Mouse (Mus musculus): Measurements from ENCODE around the gene Kif22. TPM values are rescaled to one million over a fixed set of nuclear protein-coding genes. Genes with fewer than 3 reads are reported as not detected.
A peak's percentile ranks its signal among the peaks of the same experiment; 100 is the strongest.

The Kif22 gene
- polyA plus RNA-seq, 1 experiment from 2014 or later = 17.6 TPM

DNA sequence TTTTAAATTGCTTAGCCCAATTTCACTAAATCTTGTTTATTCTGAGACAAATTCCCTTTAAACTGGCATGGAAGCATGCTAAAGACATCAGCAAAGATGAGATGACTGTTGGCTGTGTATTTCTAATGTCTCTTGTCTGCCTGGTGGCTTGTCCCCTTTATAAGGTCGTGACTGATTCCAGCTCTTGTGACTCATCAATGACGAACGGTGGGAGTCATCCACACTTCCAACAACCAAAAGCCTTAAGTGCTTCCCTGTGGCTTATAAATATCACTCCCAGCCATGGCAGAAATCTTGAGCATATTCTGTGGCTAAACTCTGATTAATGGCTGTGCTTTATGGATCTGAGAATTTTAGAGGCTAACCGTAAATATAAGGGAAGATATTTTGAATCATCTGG is 24.0 kb upstream of the Kif22 start:
- no peaks in the 10 kb centered on the region; the same call in 1 of the 2 replicates for H3K9me3 ChIP-seq (replicated peaks; ENCODE audit: control insufficient read depth, low read length, poor library complexity, severe bottlenecking)
- no peaks in the 10 kb centered on the region for H3K4me1 ChIP-seq (ENCODE audit: control insufficient read depth, insufficient read depth, low read length)
- no peak overlapping the region for H3K9ac ChIP-seq (ENCODE audit: low read depth, low read length)
- no peak overlapping the region for H3K4me3 ChIP-seq (ENCODE audit: low read depth, low read length)
- ATAC-seq = no peak
- no peaks in the 10 kb centered on the region for H3K27me3 ChIP-seq (ENCODE audit: control insufficient read depth, insufficient read depth, low read depth, low read length)
- 84% methylated on average over 4 of the region's 4 CpGs for WGBS
- H3K4me2 ChIP-seq (ENCODE audit: low read length) = no peak overlapping the region
- no peaks in the 10 kb centered on the region for H3K36me3 ChIP-seq (ENCODE audit: control insufficient read depth, insufficient read depth, low read length)
- H3K27ac ChIP-seq (ENCODE audit: low read length) = no peak overlapping the region

DNA sequence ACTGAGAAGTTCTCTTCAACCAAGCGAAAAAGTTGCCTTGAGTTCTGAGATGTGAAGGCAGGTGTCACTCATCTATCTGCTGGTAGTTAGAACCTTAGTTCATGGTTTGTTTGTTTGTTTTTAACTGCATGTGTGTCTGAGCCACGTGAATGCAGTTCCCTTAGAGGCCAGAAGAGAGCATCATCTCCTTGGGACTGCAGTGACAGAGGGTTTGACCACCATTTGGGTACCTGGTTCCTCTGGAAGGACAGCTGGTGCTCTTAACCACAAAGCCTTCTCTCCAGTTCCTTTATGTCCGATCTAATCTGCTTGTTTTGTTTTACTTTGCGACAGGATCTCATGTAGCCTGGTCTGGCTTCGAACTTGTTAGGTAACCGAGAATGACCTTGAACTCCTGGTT is 23.3 kb upstream of the Kif22 start:
- no peaks in the 10 kb centered on the region for H3K4me1 ChIP-seq (ENCODE audit: control insufficient read depth, insufficient read depth, low read length)
- WGBS = 91% methylated on average over 6 of the region's 6 CpGs

DNA sequence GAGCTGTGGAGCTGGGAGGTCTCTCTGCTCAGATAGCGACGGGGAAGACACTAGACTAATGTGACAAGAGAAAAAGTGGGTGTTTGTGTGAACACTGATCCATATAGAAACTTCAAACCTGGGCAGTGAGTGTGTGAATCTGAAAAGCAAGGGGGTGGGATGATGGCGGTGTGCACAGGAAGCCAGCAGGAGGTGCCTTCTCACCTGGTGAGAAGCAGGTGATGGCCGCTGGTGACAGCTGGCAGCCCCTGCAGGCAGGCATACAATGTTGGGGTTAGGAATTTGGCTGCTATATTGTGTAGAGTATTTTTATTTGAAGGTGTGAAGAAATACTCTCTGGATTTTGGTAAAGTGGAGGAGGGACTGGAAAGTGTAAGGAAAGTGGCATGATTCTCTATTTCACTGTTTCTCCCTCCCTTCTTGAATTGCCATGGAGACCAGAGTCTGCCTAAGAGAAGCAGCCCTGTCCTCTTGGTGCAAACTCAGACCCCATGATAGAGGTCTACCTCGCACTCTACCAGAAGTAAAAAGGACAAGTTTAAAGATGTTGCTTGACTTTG is 12.8 kb upstream of the Kif22 start:
- H3K27me3 ChIP-seq (ENCODE audit: control insufficient read depth, insufficient read depth, low read depth, low read length) = no peaks in the 10 kb centered on the region
- no peaks in the 10 kb centered on the region for H3K4me1 ChIP-seq (ENCODE audit: control insufficient read depth, insufficient read depth, low read length)
- no peak overlapping the region for H3K27ac ChIP-seq (ENCODE audit: low read length)
- H3K9ac ChIP-seq (ENCODE audit: low read depth, low read length) = no peak overlapping the region
- H3K4me2 ChIP-seq (ENCODE audit: low read length) = no peak overlapping the region
- H3K9me3 ChIP-seq (replicated peaks; ENCODE audit: control insufficient read depth, low read length, poor library complexity, severe bottlenecking) = no peaks in the 10 kb centered on the region
- WGBS = 74% methylated on average over 5 of the region's 5 CpGs
- ATAC-seq = no peak
- no peaks in the 10 kb centered on the region for H3K36me3 ChIP-seq (ENCODE audit: control insufficient read depth, insufficient read depth, low read length)
- no peak overlapping the region for H3K4me3 ChIP-seq (ENCODE audit: low read depth, low read length)

More for the DNA sequence above, 23.3 kb upstream of the Kif22 start:
- Histone ChIP-seq H3K9ac (ENCODE audit: low read depth, low read length) (no peak overlapping the region), H3K4me3 (ENCODE audit: low read depth, low read length) (no peak overlapping the region), H3K9me3 (replicated peaks; ENCODE audit: control insufficient read depth, low read length, poor library complexity, severe bottlenecking) (no peaks in the 10 kb centered on the region; the same call in 1 of the 2 replicates), H3K27ac (ENCODE audit: low read length) (no peak overlapping the region), H3K36me3 (ENCODE audit: control insufficient read depth, insufficient read depth, low read length) (no peaks in the 10 kb centered on the region), H3K27me3 (ENCODE audit: control insufficient read depth, insufficient read depth, low read depth, low read length) (no peaks in the 10 kb centered on the region), H3K4me2 (ENCODE audit: low read length) (no peak overlapping the region)
- ATAC-seq = no peak

DNA sequence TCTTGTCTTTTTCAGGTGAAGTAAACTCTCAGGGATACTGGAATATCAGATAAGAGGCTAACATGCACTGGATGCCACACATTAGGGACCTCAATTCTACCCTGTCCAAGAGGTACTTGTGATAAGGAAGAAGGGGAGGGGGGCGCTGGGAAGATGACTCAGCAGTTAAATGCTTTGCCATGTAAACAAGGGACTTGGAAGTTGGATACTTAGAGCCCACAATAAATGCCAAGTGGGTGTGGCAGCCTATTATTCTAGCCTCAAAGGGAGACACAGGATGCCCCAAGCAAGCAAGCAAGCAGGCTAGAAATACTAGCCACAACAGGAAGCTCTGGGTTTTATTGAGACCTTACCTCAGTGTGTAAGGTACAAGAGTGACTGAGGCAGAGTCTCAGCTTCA is 11.0 kb downstream of the Kif22 start:
- no peak for ATAC-seq
- H3K4me1 ChIP-seq (ENCODE audit: control insufficient read depth, insufficient read depth, low read length) = peaks cover 8% of the 10 kb centered on the region
- H3K36me3 ChIP-seq (ENCODE audit: control insufficient read depth, insufficient read depth, low read length) = no peaks in the 10 kb centered on the region
- 83% methylated on average over 1 of the region's 1 CpGs for WGBS
- H3K4me3 ChIP-seq (ENCODE audit: low read depth, low read length) = no peak overlapping the region
- no peak overlapping the region for H3K27ac ChIP-seq (ENCODE audit: low read length)
- no peak overlapping the region for H3K9ac ChIP-seq (ENCODE audit: low read depth, low read length)
- no peaks in the 10 kb centered on the region for H3K27me3 ChIP-seq (ENCODE audit: control insufficient read depth, insufficient read depth, low read depth, low read length)
- no peaks in the 10 kb centered on the region for H3K9me3 ChIP-seq (replicated peaks; ENCODE audit: control insufficient read depth, low read length, poor library complexity, severe bottlenecking)
- no peak overlapping the region for H3K4me2 ChIP-seq (ENCODE audit: low read length)

DNA sequence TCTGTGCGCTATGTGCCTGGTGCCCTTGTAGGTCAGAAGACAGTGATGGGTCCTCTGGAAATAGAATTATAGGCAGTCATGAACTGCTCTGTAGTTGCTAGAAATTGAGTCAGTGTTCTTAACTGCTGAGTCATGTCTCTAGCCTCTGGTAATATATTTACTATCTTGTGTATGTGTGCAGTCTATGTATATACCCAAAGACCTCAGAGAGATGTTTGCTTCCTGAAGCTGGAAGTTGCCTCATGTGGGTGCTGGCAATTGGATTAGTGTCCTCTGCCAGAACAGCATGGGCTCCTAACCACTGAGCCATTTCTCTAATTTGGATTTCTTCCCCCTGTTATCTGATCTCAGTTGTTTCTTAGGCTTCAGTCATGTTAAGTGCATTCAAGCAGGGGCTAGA is 12.1 kb downstream of the Kif22 start:
- H3K27ac ChIP-seq (ENCODE audit: low read length) = no peak overlapping the region
- no peaks in the 10 kb centered on the region for H3K9me3 ChIP-seq (replicated peaks; ENCODE audit: control insufficient read depth, low read length, poor library complexity, severe bottlenecking)
- no peak for ATAC-seq
- no peak overlapping the region for H3K9ac ChIP-seq (ENCODE audit: low read depth, low read length)
- WGBS = 100% methylated on average over 1 of the region's 1 CpGs
- no peaks in the 10 kb centered on the region for H3K36me3 ChIP-seq (ENCODE audit: control insufficient read depth, insufficient read depth, low read length)
- H3K27me3 ChIP-seq (ENCODE audit: control insufficient read depth, insufficient read depth, low read depth, low read length) = no peaks in the 10 kb centered on the region
- H3K4me2 ChIP-seq (ENCODE audit: low read length) = no peak overlapping the region
- peaks cover 8% of the 10 kb centered on the region for H3K4me1 ChIP-seq (ENCODE audit: control insufficient read depth, insufficient read depth, low read length)
- H3K4me3 ChIP-seq (ENCODE audit: low read depth, low read length) = no peak overlapping the region

DNA sequence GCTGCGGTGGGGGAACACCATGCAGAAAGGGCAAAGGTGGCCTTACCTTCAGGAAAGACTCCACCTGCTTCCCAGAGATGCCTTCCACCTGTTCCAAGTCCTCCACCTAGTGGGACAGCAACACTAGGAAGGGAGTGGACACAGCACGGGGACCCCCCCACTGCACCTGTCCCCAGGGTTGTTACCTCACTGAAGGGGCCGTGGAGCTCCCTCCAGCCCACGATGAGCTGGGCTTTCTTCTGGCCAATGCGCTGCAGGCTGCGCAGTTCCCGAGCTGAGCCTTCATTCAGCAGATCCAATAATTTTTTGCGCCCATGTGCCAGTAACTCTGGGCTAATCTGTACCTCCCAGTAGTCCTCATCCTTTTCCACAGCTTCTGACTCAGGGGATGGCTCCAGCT is 14.4 kb downstream of the Kif22 start:
- ATAC-seq = peak; percentile 18
- Histone ChIP-seq H3K4me2 (ENCODE audit: low read length) (peak overlapping the region; percentile 91), H3K9me3 (replicated peaks; ENCODE audit: control insufficient read depth, low read length, poor library complexity, severe bottlenecking) (no peaks in the 10 kb centered on the region), H3K27ac (ENCODE audit: low read length) (peak overlapping the region; percentile 100), H3K36me3 (ENCODE audit: control insufficient read depth, insufficient read depth, low read length) (peaks cover 7% of the 10 kb centered on the region), H3K9ac (ENCODE audit: low read depth, low read length) (peak overlapping the region; percentile 75), H3K4me1 (ENCODE audit: control insufficient read depth, insufficient read depth, low read length) (peaks cover 30% of the 10 kb centered on the region), H3K4me3 (ENCODE audit: low read depth, low read length) (peak overlapping the region; percentile 91), H3K27me3 (ENCODE audit: control insufficient read depth, insufficient read depth, low read depth, low read length) (no peaks in the 10 kb centered on the region)
- WGBS = 55% methylated on average over 8 of the region's 8 CpGs

DNA sequence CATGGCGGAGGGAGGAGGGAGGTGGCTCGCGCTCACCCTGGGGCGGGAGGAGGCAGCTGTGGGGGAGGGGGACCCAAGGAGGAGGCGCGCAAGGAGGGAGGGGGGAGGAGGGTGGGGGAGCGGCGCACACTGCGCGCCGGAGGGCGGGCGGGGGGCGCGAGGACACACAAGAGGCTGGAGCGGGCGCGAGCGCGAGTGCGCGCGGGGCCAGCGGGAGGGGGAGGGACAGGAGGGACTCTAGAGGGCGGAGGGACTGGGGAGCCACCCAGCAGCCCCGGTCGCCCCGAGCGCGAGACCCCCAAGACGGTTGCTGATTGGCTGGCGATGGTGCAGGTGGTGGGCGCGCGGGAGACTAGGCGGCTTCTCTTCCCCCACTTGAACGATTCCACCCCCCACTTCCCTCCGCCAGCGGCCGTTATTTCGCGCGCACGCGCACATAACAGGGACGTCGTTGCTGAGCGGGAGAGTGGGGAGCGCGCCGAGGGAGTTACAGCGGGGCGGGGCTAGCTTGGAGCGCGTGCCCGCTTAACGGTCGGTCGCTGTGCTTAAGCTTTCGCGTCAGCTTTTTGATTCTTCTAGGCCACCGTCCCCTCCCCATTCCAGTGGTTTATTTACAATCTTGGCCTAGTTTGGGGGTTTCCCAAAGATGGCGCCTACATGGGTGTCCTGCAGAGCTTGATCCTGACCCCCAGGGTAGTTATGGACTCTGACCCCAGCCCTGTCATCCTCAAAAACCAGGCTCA is 15.1 kb downstream of the Kif22 start, which contains the start of gene Maz:
Gene Maz, minus strand, starts transcription at position 54 of the 743 bp plus-strand sequence.
- Histone ChIP-seq H3K9ac (ENCODE audit: low read depth, low read length) (peak within 1 kb of the TSS; percentile 100), H3K36me3 (ENCODE audit: control insufficient read depth, insufficient read depth, low read length) (peaks cover 10% of the 10 kb centered on the region), H3K4me2 (ENCODE audit: low read length) (peak within 1 kb of the TSS; percentile 97), H3K9me3 (replicated peaks; ENCODE audit: control insufficient read depth, low read length, poor library complexity, severe bottlenecking) (no peaks in the 10 kb centered on the region), H3K27me3 (ENCODE audit: control insufficient read depth, insufficient read depth, low read depth, low read length) (no peaks in the 10 kb centered on the region), H3K27ac (ENCODE audit: low read length) (peak within 1 kb of the TSS; percentile 100), H3K4me3 (ENCODE audit: low read depth, low read length) (peak within 1 kb of the TSS; percentile 91), H3K4me1 (ENCODE audit: control insufficient read depth, insufficient read depth, low read length) (peaks cover 37% of the 10 kb centered on the region)
- peak; percentile 88 for ATAC-seq
- WGBS = 0% methylated on average over 51 of the region's 63 CpGs

DNA sequence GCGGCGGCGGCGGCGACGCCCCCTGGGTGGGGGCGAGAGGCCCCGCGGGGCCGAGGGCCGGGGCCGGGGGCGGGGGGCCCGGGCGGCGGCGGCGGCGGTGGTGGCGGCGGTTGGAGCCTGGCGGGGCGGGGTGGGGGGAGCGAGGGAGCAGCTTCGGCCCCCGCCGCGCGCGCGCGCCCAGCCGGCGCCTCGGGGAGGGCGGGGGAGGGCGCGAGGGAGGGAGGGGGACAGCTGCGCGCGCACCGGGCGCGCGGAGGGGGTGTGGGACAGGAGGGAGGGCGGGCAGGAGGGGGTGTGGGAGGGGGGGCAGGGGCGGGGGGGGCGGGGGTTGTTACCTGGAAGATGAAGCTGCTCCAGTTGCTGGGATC is 15.7 kb downstream of the Kif22 start:
- peak overlapping the region; percentile 97 for H3K4me2 ChIP-seq (ENCODE audit: low read length)
- WGBS = no CpG with 5 or more reads among the region's 48 CpGs
- peaks cover 40% of the 10 kb centered on the region for H3K4me1 ChIP-seq (ENCODE audit: control insufficient read depth, insufficient read depth, low read length)
- ATAC-seq = no peak
- no peaks in the 10 kb centered on the region for H3K9me3 ChIP-seq (replicated peaks; ENCODE audit: control insufficient read depth, low read length, poor library complexity, severe bottlenecking)
- no peaks in the 10 kb centered on the region for H3K27me3 ChIP-seq (ENCODE audit: control insufficient read depth, insufficient read depth, low read depth, low read length)
- H3K4me3 ChIP-seq (ENCODE audit: low read depth, low read length) = peak overlapping the region; percentile 91
- peaks cover 10% of the 10 kb centered on the region for H3K36me3 ChIP-seq (ENCODE audit: control insufficient read depth, insufficient read depth, low read length)
- peak overlapping the region; percentile 100 for H3K9ac ChIP-seq (ENCODE audit: low read depth, low read length)
- H3K27ac ChIP-seq (ENCODE audit: low read length) = peak overlapping the region; percentile 100

DNA sequence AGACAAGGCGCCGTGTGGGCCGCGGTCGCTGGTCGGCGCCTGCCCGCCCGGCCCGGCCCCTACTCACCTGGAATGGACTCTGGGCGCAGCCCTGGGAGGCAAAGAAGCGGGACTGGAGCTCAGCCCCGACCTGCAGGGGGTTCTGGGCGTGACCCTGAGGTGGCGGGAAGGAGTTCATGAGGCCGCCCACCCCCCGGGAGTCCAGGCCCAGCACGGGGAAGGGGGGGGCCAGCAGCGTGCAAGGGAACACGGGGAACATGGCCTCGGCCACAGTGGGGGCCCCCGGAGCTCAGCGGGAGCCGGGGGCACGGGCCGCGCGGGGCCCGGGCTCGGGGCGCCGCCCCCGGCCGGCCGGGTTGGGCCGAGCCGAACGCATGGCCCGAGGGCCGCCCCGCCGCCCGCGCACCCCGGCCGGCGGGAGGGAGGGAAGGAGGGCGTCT is 16.1 kb downstream of the Kif22 start:
- Histone ChIP-seq H3K4me2 (ENCODE audit: low read length) (peak overlapping the region; percentile 97), H3K27ac (ENCODE audit: low read length) (peak overlapping the region; percentile 100), H3K4me3 (ENCODE audit: low read depth, low read length) (peak overlapping the region; percentile 91), H3K9ac (ENCODE audit: low read depth, low read length) (peak overlapping the region; percentile 100), H3K27me3 (ENCODE audit: control insufficient read depth, insufficient read depth, low read depth, low read length) (no peaks in the 10 kb centered on the region), H3K36me3 (ENCODE audit: control insufficient read depth, insufficient read depth, low read length) (peaks cover 10% of the 10 kb centered on the region), H3K9me3 (replicated peaks; ENCODE audit: control insufficient read depth, low read length, poor library complexity, severe bottlenecking) (no peaks in the 10 kb centered on the region), H3K4me1 (ENCODE audit: control insufficient read depth, insufficient read depth, low read length) (peaks cover 44% of the 10 kb centered on the region)
- ATAC-seq = 0 out of 2 replicates have a peak, but pooled peaks have one; percentile 4
- under 1% methylated on average over 28 of the region's 48 CpGs for WGBS
